Mouse (Mus musculus) liver, embryonic 11.5 days (tissue): ENCODE data around the gene Gucd1. TPM values are rescaled to one million over a fixed set of nuclear protein-coding genes. Genes with fewer than 3 reads are reported as not detected.
"Not testable (repeated sequence)": the region's sequence is repeated elsewhere in the genome, so short reads cannot be mapped to it uniquely, and the experiment has no call there.

Source experiments
- ATAC-seq: fragments of 200-750 bp; cut with Nextera tagmentation; replicated peaks from 2 replicates; pipeline ENCODE4 v1.8.0; 2017; ENCODE audit warnings: moderate number of reproducible peaks, mild to moderate bottlenecking, moderate TSS enrichment, moderate library complexity; ENCODE audit not compliant: low FRiP score
- DNase-seq: peaks from one replicate; pipeline ENCODE4 v3.0.0-alpha.2; 2017; ENCODE audit warnings: low spot score
- H3K27ac ChIP-seq: fragments of 300-500 bp; sonication (generic); 2 replicates; pipeline ENCODE4 v1.5.1; 2014; ENCODE audit warnings: mild to moderate bottlenecking, low read depth, low read length, control low read depth
- H3K27me3 ChIP-seq: fragments of 300-500 bp; sonication (generic); replicated peaks from 2 replicates; pipeline ENCODE4 v1.6.1; 2014; ENCODE audit warnings: low read length, mixed read lengths; ENCODE audit not compliant: control insufficient read depth, insufficient read depth
- H3K36me3 ChIP-seq: fragments of 300-500 bp; sonication (generic); 2 replicates; pipeline ENCODE4 v1.6.1; 2014; ENCODE audit warnings: mild to moderate bottlenecking, low read length, moderate library complexity, mixed read lengths; ENCODE audit not compliant: control insufficient read depth, insufficient read depth
- H3K4me1 ChIP-seq: fragments of 300-500 bp; sonication (generic); replicated peaks from 2 replicates; pipeline ENCODE4 v1.6.1; 2014; ENCODE audit warnings: low read length, mixed read lengths; ENCODE audit not compliant: control insufficient read depth, insufficient read depth
- H3K4me2 ChIP-seq: fragments of 300-500 bp; sonication (generic); 2 replicates; pipeline ENCODE4 v1.6.1; 2014; ENCODE audit warnings: mild to moderate bottlenecking, control low read depth, moderate library complexity
- H3K4me3 ChIP-seq: fragments of 300-500 bp; sonication (generic); 2 replicates; pipeline ENCODE4 v1.5.1; 2014; ENCODE audit warnings: low read depth, low read length, control low read depth
- H3K9ac ChIP-seq: fragments of 300-500 bp; sonication (generic); 2 replicates; pipeline ENCODE4 v1.6.1; 2014; ENCODE audit warnings: low read depth, low read length, control low read depth
- H3K9me3 ChIP-seq: fragments of 300-500 bp; sonication (generic); 2 replicates; pipeline ENCODE4 v1.6.1; 2016; ENCODE audit warnings: low read length, inconsistent platforms, mixed read lengths; ENCODE audit not compliant: control insufficient read depth
- WGBS: fragments of 180-500 bp; shearing (Covaris S2); extraction: QIAGEN DNeasy Blood & Tissue Kit; methylation state at CpG from one replicate; pipeline ENCODE4 v1.1.7; 2014; 5-methylcytosine and 5-hydroxymethylcytosine counted together
- polyA plus RNA-seq: library from polyadenylated mRNA; unstranded; fragments of >200 nt; fragmentation: Nextera tagmentation; extraction: Ambion mirVana; gene quantifications from 2 replicates; pipeline ENCODE4 v1.2.1, GENCODE M21; 2014

Gucd1 gene
- polyA plus RNA-seq, 1 experiment from 2014 or later: 44.5 TPM

DNA sequence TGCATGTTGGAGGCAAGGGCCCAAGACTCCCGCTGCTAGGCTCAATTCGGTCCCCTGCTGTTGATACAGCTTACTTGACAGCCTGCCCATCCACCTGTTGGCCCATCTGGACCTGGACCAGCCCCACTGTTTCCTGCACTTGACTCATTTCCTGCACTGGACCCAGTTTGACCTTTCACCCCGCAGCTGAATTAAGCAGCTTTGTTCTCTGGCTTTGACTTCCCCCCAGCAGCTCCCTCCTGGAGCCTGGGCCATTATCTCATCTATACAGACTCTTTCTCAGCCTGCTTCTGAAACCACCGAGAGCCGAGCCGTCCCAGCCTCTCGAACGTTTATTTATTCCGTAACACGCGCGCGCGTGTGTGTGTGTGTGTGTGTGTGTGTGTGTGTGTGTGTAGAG lies 120.8 kb downstream of the Gucd1 start:
- H3K36me3 ChIP-seq: no peaks in the 10 kb centered on the region
- no peaks in the 10 kb centered on the region for H3K9me3 ChIP-seq
- ATAC-seq: peak; percentile 79
- peak overlapping the region; percentile 53 for H3K4me2 ChIP-seq
- no peaks in the 10 kb centered on the region for H3K27me3 ChIP-seq
- peaks cover 6% of the 10 kb centered on the region; the same call in 1 of the 2 replicates for H3K4me1 ChIP-seq
- H3K4me3 ChIP-seq: no peak overlapping the region
- WGBS: 28% methylated on average over 14 of the region's 14 CpGs
- H3K27ac ChIP-seq: no peak overlapping the region
- DNase-seq: peak; percentile 48
- no peak overlapping the region for H3K9ac ChIP-seq

DNA sequence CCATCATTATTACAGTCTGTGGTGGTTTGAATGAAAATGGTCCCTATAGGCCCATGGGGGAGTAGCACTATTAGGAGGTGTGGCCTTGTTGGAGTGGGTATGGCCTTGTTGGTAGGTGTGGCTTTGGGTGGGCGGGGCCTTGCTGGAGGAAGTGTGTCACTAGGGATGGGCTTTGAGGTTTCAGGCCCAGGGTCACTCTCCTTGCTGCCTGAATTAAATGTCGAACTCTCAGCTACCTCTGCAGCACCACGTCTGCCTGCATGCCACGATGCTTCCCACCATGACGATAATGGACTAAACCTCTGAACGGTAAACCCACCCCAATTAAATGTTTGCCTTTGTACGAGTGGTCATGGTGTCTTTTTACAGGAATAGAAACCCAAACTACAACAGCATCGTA lies 123.0 kb downstream of the Gucd1 start:
- H3K4me3 ChIP-seq: no peak overlapping the region
- H3K4me2 ChIP-seq: no peak overlapping the region
- H3K9ac ChIP-seq: no peak overlapping the region
- H3K27me3 ChIP-seq: no peaks in the 10 kb centered on the region
- DNase-seq (no peak), ATAC-seq (no peak)
- no peaks in the 10 kb centered on the region for H3K9me3 ChIP-seq
- peaks cover 6% of the 10 kb centered on the region; the same call in 1 of the 2 replicates for H3K4me1 ChIP-seq
- H3K27ac ChIP-seq: no peak overlapping the region
- 85% methylated on average over 8 of the region's 8 CpGs for WGBS
- H3K36me3 ChIP-seq: no peaks in the 10 kb centered on the region

DNA sequence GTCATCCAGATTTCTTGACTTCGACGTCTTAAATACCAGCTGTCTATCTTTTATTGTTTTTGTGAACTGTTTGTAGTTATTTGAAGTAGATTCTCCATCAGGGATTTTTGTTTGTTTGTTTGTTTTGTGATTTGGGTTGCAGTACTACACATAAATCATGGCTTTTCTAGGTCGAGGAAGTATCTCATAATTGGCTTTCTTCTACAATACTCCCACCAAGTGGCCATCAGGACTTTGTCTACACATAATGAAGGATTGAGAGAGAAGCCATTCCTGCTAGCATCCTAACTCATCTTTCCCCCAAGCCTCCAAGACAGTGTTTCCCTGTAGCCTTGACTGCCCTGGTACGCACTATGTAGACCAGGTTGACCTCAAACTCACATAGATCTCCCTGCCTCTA lies 126.9 kb downstream of the Gucd1 start:
- DNase-seq (no peak), ATAC-seq (no peak)
- no peak overlapping the region for H3K4me3 ChIP-seq
- H3K27ac ChIP-seq: no peak overlapping the region
- H3K36me3 ChIP-seq: no peaks in the 10 kb centered on the region
- H3K9ac ChIP-seq: no peak overlapping the region
- no peaks in the 10 kb centered on the region for H3K4me1 ChIP-seq
- no peak overlapping the region for H3K4me2 ChIP-seq
- no peaks in the 10 kb centered on the region for H3K9me3 ChIP-seq
- 83% methylated on average over 4 of the region's 4 CpGs for WGBS
- H3K27me3 ChIP-seq: no peaks in the 10 kb centered on the region

GRCm38 (mm10) chr10:75390156-75390555 lies 127.6 kb downstream of the Gucd1 start:
- Histone ChIP-seq H3K9ac (no peak overlapping the region), H3K4me3 (no peak overlapping the region), H3K27me3 (no peaks in the 10 kb centered on the region), H3K9me3 (no peaks in the 10 kb centered on the region), H3K27ac (no peak overlapping the region), H3K4me1 (no peaks in the 10 kb centered on the region), H3K4me2 (no peak overlapping the region), H3K36me3 (no peaks in the 10 kb centered on the region)
- 82% methylated on average over 2 of the region's 2 CpGs for WGBS
- ATAC-seq (no peak), DNase-seq (no peak)

GRCm38 (mm10) chr10:75378688-75379087 lies 139.1 kb downstream of the Gucd1 start:
- 86% methylated on average over 10 of the region's 10 CpGs for WGBS
- DNase-seq: no peak
- H3K9ac ChIP-seq: no peak overlapping the region
- H3K27me3 ChIP-seq: no peaks in the 10 kb centered on the region
- no peaks in the 10 kb centered on the region for H3K9me3 ChIP-seq
- no peak overlapping the region for H3K27ac ChIP-seq
- no peaks in the 10 kb centered on the region for H3K4me1 ChIP-seq
- H3K4me3 ChIP-seq: no peak overlapping the region
- no peaks in the 10 kb centered on the region for H3K36me3 ChIP-seq
- ATAC-seq: no peak
- H3K4me2 ChIP-seq: no peak overlapping the region

DNA sequence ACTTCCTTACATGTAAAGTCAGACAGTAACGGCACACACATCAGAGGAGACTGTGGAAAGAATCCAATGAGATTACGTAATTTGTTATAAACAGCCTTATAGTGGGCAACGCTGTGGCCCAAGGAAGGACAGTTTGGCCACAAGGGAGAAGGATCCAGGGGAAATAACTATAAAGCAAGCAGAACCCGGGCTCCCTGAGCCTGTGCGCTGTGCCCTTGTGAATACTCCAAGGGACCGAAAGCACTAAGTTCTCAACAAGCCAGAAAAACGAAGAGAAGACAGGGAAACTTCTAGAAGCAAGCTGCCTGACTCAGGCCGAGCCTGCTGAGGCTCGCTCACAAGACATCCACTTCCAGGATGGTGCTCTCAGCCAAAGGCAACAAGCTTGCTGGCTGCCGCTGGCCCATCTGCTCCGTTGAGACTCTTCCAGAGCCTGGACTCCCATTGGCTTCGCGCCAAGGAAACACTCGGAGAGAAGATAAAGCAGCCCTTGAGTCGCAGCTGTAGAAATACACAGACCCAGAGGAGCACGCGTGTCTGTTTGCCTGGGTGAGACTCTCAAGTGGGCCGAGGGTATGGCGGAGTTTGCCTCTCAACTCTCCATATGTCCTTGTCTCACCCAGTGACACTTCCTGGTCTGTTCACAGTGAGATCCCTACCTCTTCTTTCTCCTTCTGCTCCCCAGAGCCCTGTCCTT lies 144.0 kb downstream of the Gucd1 start:
- not testable (repeated sequence) for DNase-seq, H3K27ac ChIP-seq, H3K9me3 ChIP-seq, H3K4me3 ChIP-seq, ATAC-seq, H3K27me3 ChIP-seq, H3K36me3 ChIP-seq, H3K9ac ChIP-seq, H3K4me1 ChIP-seq, H3K4me2 ChIP-seq
- WGBS: 78% methylated on average over 15 of the region's 19 CpGs

DNA sequence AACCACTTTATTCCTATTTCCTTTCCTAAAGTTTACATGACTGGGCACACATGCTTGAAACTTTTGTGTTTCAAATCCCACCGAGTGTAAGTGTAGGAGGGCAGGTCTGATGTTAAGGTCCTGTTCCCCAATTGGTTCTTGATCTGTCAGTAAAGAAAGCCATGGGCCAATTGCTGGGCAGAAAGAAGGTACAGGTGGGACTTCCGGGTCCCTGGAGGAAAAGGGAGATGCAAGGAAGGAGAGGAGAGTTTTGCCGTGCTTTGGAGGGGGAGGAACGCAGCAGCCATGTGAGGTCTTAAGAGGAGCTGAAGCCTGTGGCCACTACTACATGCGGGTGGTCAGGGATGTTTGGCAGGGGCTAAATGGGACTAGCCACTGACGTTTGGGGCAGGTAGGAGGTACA lies 152.5 kb downstream of the Gucd1 start:
- Histone ChIP-seq H3K4me2 (peak overlapping the region; percentile 29), H3K27ac (no peak overlapping the region), H3K9me3 (no peaks in the 10 kb centered on the region), H3K4me3 (peak overlapping the region; percentile 19), H3K36me3 (no peaks in the 10 kb centered on the region), H3K9ac (no peak overlapping the region), H3K27me3 (no peaks in the 10 kb centered on the region), H3K4me1 (no peaks in the 10 kb centered on the region)
- ATAC-seq (no peak), DNase-seq (no peak)
- 43% methylated on average over 6 of the region's 6 CpGs for WGBS

- Histone ChIP-seq H3K9me3 (no peaks in the 10 kb centered on the region), H3K27ac (peak overlapping the region; percentile 47; the same call in 1 of the 2 replicates), H3K27me3 (no peaks in the 10 kb centered on the region), H3K36me3 (no peaks in the 10 kb centered on the region), H3K4me2 (no peak overlapping the region), H3K4me1 (no peaks in the 10 kb centered on the region), H3K9ac (no peak overlapping the region), H3K4me3 (no peak overlapping the region)
- DNase-seq (no peak), ATAC-seq (no peak)
- WGBS: 74% methylated on average over 9 of the region's 9 CpGs
These were observed 153.0 kb downstream of the Gucd1 start for GRCm38 (mm10) chr10:75364796-75365195.

GRCm38 (mm10) chr10:75364214-75364690 lies 153.5 kb downstream of the Gucd1 start:
- not testable (repeated sequence) for DNase-seq, H3K27me3 ChIP-seq, H3K27ac ChIP-seq, H3K9me3 ChIP-seq, H3K4me3 ChIP-seq, H3K9ac ChIP-seq, H3K36me3 ChIP-seq, H3K4me2 ChIP-seq, H3K4me1 ChIP-seq
- ATAC-seq: peak; percentile 54
- 32% methylated on average over 1 of the region's 1 CpGs for WGBS
